ENCODE assay signal across 8 mouse cellular contexts in the genomic region with DNA sequence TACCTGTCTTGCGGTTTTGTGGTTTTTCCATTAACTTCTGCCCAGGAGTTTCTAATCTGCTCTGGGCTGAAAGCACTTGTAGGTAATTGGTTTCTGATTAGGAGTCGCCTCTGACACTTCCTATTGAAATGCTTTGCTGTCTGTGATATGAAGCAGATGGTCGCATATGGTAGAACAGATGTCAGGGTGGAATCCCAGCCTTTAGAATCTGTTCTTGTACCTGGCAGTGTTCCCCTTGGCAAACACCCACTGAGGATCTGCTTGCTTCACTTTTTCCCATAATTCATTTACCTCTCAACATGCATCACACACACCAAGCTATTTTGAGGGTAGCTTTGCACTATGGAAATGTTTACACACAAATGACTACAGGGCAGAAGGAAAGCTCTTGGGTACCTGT. TPM values are rescaled to one million over a fixed set of nuclear protein-coding genes. Genes with fewer than 3 reads are reported as not detected.
DNase-seq lines count a peak whose midpoint lies in the region; ATAC-seq and TF ChIP-seq lines count a peak whose summit lies in the region.

No protein-coding gene starts in this region.

- 17% methylated on average over 3 of the region's 3 CpGs for WGBS in heart, embryonic 14.5 days
- 55% methylated on average over 3 of the region's 3 CpGs for WGBS in intestine, embryonic 15.5 days
- 57% methylated on average over 3 of the region's 3 CpGs for WGBS in kidney, embryonic 14.5 days

- peak overlapping the region; percentile 11; the same call in 1 of the 2 replicates for H3K4me2 ChIP-seq in heart, embryonic 14.5 days (ENCODE audit: low read length)
- H3K4me2 ChIP-seq in intestine, embryonic 15.5 days (replicated peaks), result no peak overlapping the region
- no peak overlapping the region for H3K4me2 ChIP-seq in kidney, embryonic 14.5 days (replicated peaks; ENCODE audit: low read depth, low read length)

- no peaks in the 10 kb centered on the region for H3K27me3 ChIP-seq in heart, embryonic 14.5 days (ENCODE audit: control insufficient read depth, insufficient read depth, low read length)
- H3K27me3 ChIP-seq in intestine, embryonic 15.5 days (replicated peaks), result no peaks in the 10 kb centered on the region
- no peaks in the 10 kb centered on the region for H3K27me3 ChIP-seq in kidney, embryonic 14.5 days (ENCODE audit: control insufficient read depth, insufficient read depth, low read length)

- no peaks in the 10 kb centered on the region for H3K9me3 ChIP-seq in heart, embryonic 14.5 days (ENCODE audit: control insufficient read depth, low read length)
- H3K9me3 ChIP-seq in intestine, embryonic 15.5 days, result no peaks in the 10 kb centered on the region
- no peaks in the 10 kb centered on the region for H3K9me3 ChIP-seq in kidney, embryonic 14.5 days (ENCODE audit: control insufficient read depth, low read length)

- no peak overlapping the region for H3K9ac ChIP-seq in heart, embryonic 14.5 days (ENCODE audit: low read length)
- no peak overlapping the region for H3K9ac ChIP-seq in intestine, embryonic 15.5 days
- H3K9ac ChIP-seq in kidney, embryonic 14.5 days (ENCODE audit: low read depth, low read length), result no peak overlapping the region

- peak; percentile 56 for DNase-seq in gastrocnemius, adult 2 months
- no peak for DNase-seq in gastrocnemius, postnatal 25 days
- DNase-seq in cerebellum, adult 8-10 months, result peak; percentile 93
- DNase-seq in left cerebral cortex, postnatal 36 days (ENCODE audit: low spot score in 2 of 2), result peak; percentile 66 to 71
- no peak for DNase-seq in urinary bladder, adult 18-20 months (ENCODE audit: low spot score in 2 of 2)

- H3K4me1 ChIP-seq in heart, embryonic 14.5 days (ENCODE audit: control insufficient read depth in 2 of 2, insufficient read depth in 2 of 2, low read length in 2 of 2), result peaks cover 18 to 54% of the 10 kb centered on the region in 2 experiments
- 0 out of 2 replicates have a peak, but pooled peaks cover 10% of the 10 kb centered on the region for H3K4me1 ChIP-seq in intestine, embryonic 15.5 days (replicated peaks)
- H3K4me1 ChIP-seq in kidney, embryonic 14.5 days (ENCODE audit: control insufficient read depth, insufficient read depth, low read length), result peaks cover 11% of the 10 kb centered on the region

- H3K36me3 ChIP-seq in heart, embryonic 14.5 days (ENCODE audit: control insufficient read depth, insufficient read depth, low read length), result no peaks in the 10 kb centered on the region
- H3K36me3 ChIP-seq in intestine, embryonic 15.5 days, result no peaks in the 10 kb centered on the region
- H3K36me3 ChIP-seq in kidney, embryonic 14.5 days (ENCODE audit: control insufficient read depth, insufficient read depth, low read length), result no peaks in the 10 kb centered on the region

- ATAC-seq in heart, embryonic 14.5 days (ENCODE audit: insufficient number of reproducible peaks, insufficient read depth, low FRiP score, low read depth), result no peak; the same call in 1 of the 2 replicates
- no peak for ATAC-seq in intestine, embryonic 15.5 days
- no peak for ATAC-seq in kidney, embryonic 14.5 days (ENCODE audit: low FRiP score, low TSS enrichment)

- no peak for TF ChIP-seq CTCF in gastrocnemius, adult 2 months (IDR thresholded peaks at IDR 0.05)

- H3K4me3 ChIP-seq in gastrocnemius, adult 2 months, result no peak overlapping the region
- no peak overlapping the region for H3K4me3 ChIP-seq in heart, embryonic 14.5 days (ENCODE audit: control insufficient read depth in 1 of 2, insufficient read depth in 1 of 2, low read depth in 1 of 2, low read length in 2 of 2)
- no peak overlapping the region for H3K4me3 ChIP-seq in intestine, embryonic 15.5 days (replicated peaks)
- no peak overlapping the region for H3K4me3 ChIP-seq in kidney, embryonic 14.5 days (ENCODE audit: low read length)

- no peak overlapping the region for H3K27ac ChIP-seq in gastrocnemius, adult 2 months
- H3K27ac ChIP-seq in heart, embryonic 14.5 days (replicated peaks in 1 of 2; ENCODE audit: control insufficient read depth in 1 of 2, insufficient read depth in 1 of 2, low read depth in 2 of 2, low read length in 2 of 2), result no peak overlapping the region
- no peak overlapping the region for H3K27ac ChIP-seq in intestine, embryonic 15.5 days
- H3K27ac ChIP-seq in kidney, embryonic 14.5 days (ENCODE audit: low read depth, low read length), result no peak overlapping the region

- intact Hi-C loops in gastrocnemius, adult 2 months (cut with DNase I), result no loop called here
- intact Hi-C loops in left cerebral cortex, postnatal 36 days (cut with DNase I), result no loop called here

RNA-seq across cellular contexts. Expression of gene Pard3, which starts 44.2 kb away (rescaled TPM):
- 10 to 100 TPM; 29.8 to 30.2 TPM for total RNA-seq in gastrocnemius, adult 2 months (2021)
- total RNA-seq in gastrocnemius, postnatal 25 days (2021), result 10 to 100 TPM; 24.0 to 30.0 TPM
- 21.2 and 23.4 TPM in 2 replicates for polyA plus RNA-seq in heart, embryonic 14.5 days (2014; fragmentation: Nextera tagmentation; extraction: Ambion mirVana)
- total RNA-seq in left cerebral cortex, postnatal 36 days (2021), result 10 to 100 TPM; 16.7 to 21.5 TPM
- polyA plus RNA-seq in intestine, embryonic 15.5 days (2015; fragmentation: Nextera tagmentation; extraction: Ambion mirVana), result 24.5 and 25.9 TPM in 2 replicates
- 20.1 and 36.9 TPM in 2 replicates for polyA plus RNA-seq in kidney, embryonic 14.5 days (2014; fragmentation: Nextera tagmentation; extraction: Ambion mirVana)

Comparison
In these comparisons a context has a peak if more than half of its experiments do, and no peak if none do; other contexts are left out.
1. DNase-seq: peak in gastrocnemius, adult 2 months (single experiment), cerebellum, adult 8-10 months (single experiment) and left cerebral cortex, postnatal 36 days (2 of 2); none in gastrocnemius, postnatal 25 days (single experiment) and urinary bladder, adult 18-20 months (0 of 2).